Mouse (Mus musculus): ENCODE measurements around the gene Hbs1l. TPM values are rescaled to one million over a fixed set of nuclear protein-coding genes. Genes with fewer than 3 reads are reported as not detected.
"Not testable (repeated sequence)": the region's sequence is repeated elsewhere in the genome, so short reads cannot be mapped to it uniquely, and the experiment has no call there.

Hbs1l gene
- polyA plus RNA-seq, 1 experiment from 2014 or later = 67.3 TPM

DNA sequence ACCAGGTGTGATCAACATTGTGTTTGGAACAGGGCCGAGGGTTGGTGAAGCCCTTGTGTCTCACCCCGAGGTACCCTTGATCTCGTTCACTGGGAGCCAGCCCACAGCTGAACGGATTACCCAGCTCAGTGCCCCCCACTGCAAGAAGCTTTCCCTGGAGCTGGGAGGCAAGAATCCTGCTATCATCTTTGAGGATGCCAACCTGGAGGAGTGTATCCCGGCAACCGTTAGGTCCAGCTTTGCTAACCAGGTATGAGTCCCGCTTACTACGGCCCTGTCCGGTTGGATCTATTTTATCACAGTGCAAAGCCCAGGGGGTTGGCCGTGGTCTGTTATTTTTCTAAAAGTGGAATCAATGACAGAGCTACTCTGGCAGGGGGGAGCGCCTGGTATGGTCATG is 93.3 kb downstream of the Hbs1l start:
- no peak for DNase-seq
- 82% methylated on average over 11 of the region's 11 CpGs for WGBS (ENCODE audit: insufficient replicate concordance)
- no peak for ATAC-seq (ENCODE audit: low read depth)

DNA sequence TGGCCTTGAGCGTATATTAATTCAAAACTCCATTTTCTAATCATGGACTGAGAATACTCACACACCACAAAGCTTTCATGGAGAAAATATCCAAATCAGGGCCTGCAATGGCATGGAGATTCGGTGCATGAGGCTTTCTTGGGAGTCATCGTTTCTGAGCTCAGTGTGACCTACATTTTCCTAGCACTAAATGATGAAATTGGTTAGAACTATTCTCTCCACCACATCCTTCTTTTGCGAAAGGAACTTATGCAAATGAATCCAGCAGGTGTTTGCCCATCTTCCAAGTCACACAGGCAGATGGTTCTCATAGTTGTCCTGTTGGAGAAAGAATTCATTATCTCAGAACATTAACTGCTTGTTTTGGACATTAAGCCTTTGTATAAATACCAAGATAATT is 94.7 kb downstream of the Hbs1l start:
- no peak for DNase-seq
- 70% methylated on average over 4 of the region's 4 CpGs for WGBS (ENCODE audit: insufficient replicate concordance)

More for the DNA sequence above, 93.3 kb downstream of the Hbs1l start:
- H3K9ac ChIP-seq = no peak overlapping the region
- H3K36me3 ChIP-seq = no peaks in the 10 kb centered on the region
- no peak overlapping the region for H3K27ac ChIP-seq
- H3K4me3 ChIP-seq (replicated peaks) = no peak overlapping the region
- H3K27me3 ChIP-seq = no peaks in the 10 kb centered on the region
- H3K4me2 ChIP-seq = no peak overlapping the region
- peaks cover 16% of the 10 kb centered on the region for H3K4me1 ChIP-seq (replicated peaks)
- no peaks in the 10 kb centered on the region for H3K9me3 ChIP-seq (replicated peaks)

GRCm38 (mm10) chr10:21391286-21391685 is 95.5 kb downstream of the Hbs1l start:
- H3K9me3 ChIP-seq (replicated peaks) = no peaks in the 10 kb centered on the region
- 0 out of 2 replicates have a peak, but pooled peaks cover 4% of the 10 kb centered on the region for H3K4me1 ChIP-seq (replicated peaks)
- WGBS (ENCODE audit: insufficient replicate concordance) = 66% methylated on average over 4 of the region's 4 CpGs
- no peaks in the 10 kb centered on the region for H3K27me3 ChIP-seq
- DNase-seq = no peak
- no peaks in the 10 kb centered on the region for H3K36me3 ChIP-seq
- H3K4me2 ChIP-seq = no peak overlapping the region
- H3K9ac ChIP-seq = no peak overlapping the region
- ATAC-seq (ENCODE audit: low read depth) = no peak
- H3K4me3 ChIP-seq (replicated peaks) = no peak overlapping the region
- no peak overlapping the region for H3K27ac ChIP-seq

More for the DNA sequence above, 94.7 kb downstream of the Hbs1l start:
- Histone ChIP-seq H3K4me1 (replicated peaks) (0 out of 2 replicates have a peak, but pooled peaks cover 8% of the 10 kb centered on the region), H3K9me3 (replicated peaks) (no peaks in the 10 kb centered on the region), H3K27me3 (no peaks in the 10 kb centered on the region), H3K36me3 (no peaks in the 10 kb centered on the region), H3K4me3 (replicated peaks) (no peak overlapping the region), H3K9ac (no peak overlapping the region), H3K27ac (no peak overlapping the region), H3K4me2 (no peak overlapping the region)
- no peak for ATAC-seq (ENCODE audit: low read depth)

DNA sequence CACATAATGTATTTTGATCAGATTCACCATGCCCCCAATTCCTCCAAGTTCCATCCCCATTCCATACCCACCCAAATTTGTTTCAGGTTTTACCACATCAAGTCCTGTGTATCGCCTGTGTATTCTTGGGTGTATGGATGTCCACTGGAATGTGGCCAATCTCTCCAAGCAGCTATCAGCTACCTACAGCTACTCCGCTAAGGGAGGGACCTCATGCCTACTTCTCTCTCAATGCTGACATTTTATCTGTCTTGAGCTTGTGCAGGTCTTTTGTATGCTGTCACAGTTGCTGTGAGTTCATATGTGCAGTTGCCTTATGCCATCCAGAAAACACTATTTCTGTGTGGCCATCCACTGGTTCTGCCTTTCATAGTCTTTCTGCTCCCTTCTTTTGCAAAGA is 97.6 kb downstream of the Hbs1l start:
- no peaks in the 10 kb centered on the region for H3K27me3 ChIP-seq
- WGBS (ENCODE audit: insufficient replicate concordance) = 51% methylated on average over 2 of the region's 2 CpGs
- no peak for ATAC-seq (ENCODE audit: low read depth)
- no peak overlapping the region for H3K4me2 ChIP-seq
- DNase-seq = no peak
- H3K27ac ChIP-seq = no peak overlapping the region
- H3K36me3 ChIP-seq = no peaks in the 10 kb centered on the region
- H3K9me3 ChIP-seq (replicated peaks) = no peaks in the 10 kb centered on the region
- H3K4me1 ChIP-seq (replicated peaks) = 0 out of 2 replicates have a peak, but pooled peaks cover 4% of the 10 kb centered on the region
- no peak overlapping the region for H3K9ac ChIP-seq
- no peak overlapping the region for H3K4me3 ChIP-seq (replicated peaks)

DNA sequence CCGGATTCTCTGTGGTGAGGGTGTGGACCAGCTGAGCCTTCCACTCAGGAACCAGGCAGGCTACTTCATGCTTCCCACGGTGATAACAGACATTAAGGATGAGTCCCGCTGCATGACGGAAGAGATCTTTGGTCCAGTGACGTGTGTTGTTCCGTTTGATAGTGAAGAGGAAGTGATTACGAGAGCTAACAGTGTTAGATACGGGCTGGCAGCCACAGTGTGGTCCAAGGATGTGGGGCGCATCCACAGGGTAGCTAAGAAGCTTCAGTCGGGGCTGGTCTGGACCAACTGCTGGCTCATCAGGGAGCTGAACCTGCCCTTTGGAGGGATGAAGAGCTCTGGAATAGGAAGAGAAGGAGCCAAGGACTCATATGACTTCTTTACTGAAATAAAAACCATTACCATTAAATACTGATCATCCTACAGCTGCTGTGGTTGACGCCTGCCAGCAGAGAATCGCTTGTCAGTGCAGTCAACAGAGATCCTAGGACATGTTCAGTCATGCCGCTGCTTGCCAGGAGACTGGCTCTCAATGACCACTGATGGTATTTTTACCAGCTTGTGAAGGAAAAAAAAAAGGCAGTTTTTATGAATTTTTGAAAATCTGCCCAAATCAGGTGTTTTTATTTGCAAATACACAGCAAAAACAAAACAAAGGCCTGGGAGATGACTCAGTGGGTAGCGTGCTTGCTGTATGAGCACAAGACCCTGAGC is 99.8 kb downstream of the Hbs1l start:
- 31% methylated on average over 14 of the region's 14 CpGs for WGBS (ENCODE audit: insufficient replicate concordance)
- no peak overlapping the region for H3K4me3 ChIP-seq (replicated peaks)
- H3K4me1 ChIP-seq (replicated peaks) = 0 out of 2 replicates have a peak, but pooled peaks cover 7% of the 10 kb centered on the region
- DNase-seq (no peak), ATAC-seq (ENCODE audit: low read depth) (no peak)
- no peak overlapping the region for H3K4me2 ChIP-seq
- H3K9ac ChIP-seq = no peak overlapping the region
- H3K9me3 ChIP-seq (replicated peaks) = no peaks in the 10 kb centered on the region
- H3K27ac ChIP-seq = no peak overlapping the region
- no peaks in the 10 kb centered on the region for H3K27me3 ChIP-seq
- no peaks in the 10 kb centered on the region for H3K36me3 ChIP-seq

DNA sequence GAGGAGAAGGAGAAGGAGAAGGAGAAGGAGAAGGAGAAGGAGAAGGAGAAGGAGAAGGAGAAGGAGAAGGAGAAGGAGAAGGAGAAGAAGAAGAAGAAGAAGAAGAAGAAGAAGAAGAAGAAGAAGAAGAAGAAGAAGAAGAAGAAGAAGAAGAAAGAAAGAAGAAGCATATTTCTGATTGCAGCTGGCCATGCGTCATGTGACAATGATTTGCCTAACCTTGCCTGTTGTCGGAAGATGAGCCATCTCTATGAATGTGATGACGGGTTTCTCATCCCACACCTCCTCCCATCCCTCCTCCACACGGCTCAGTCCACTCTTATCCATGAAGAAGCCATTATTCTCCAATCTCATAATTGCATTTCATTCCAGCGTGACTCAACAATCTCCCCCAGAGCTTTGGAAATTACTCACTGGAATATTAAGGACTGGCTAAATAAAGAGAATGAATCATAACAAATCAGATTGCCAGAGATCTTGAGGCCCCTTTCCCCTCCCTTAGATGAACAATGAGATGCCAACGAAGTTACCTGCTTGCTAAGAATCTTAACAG is 103.2 kb downstream of the Hbs1l start:
- H3K4me2 ChIP-seq; H3K4me3 ChIP-seq (replicated peaks); ATAC-seq (ENCODE audit: low read depth); DNase-seq; H3K27me3 ChIP-seq; H3K4me1 ChIP-seq (replicated peaks); H3K27ac ChIP-seq; H3K9me3 ChIP-seq (replicated peaks); H3K36me3 ChIP-seq; H3K9ac ChIP-seq: not testable (repeated sequence)
- 68% methylated on average over 6 of the region's 6 CpGs for WGBS (ENCODE audit: insufficient replicate concordance)

- WGBS (ENCODE audit: insufficient replicate concordance) = 56% methylated on average over 8 of the region's 8 CpGs
- H3K36me3 ChIP-seq = no peaks in the 10 kb centered on the region
Observed at GRCm38 (mm10) chr10:21399622-21400021, 103.8 kb downstream of the Hbs1l start.

GRCm38 (mm10) chr10:21400031-21400430 is 104.3 kb downstream of the Hbs1l start:
- Histone ChIP-seq H3K27ac (no peak overlapping the region), H3K9me3 (replicated peaks) (no peaks in the 10 kb centered on the region), H3K4me3 (replicated peaks) (no peak overlapping the region), H3K4me2 (no peak overlapping the region), H3K9ac (no peak overlapping the region), H3K4me1 (replicated peaks) (0 out of 2 replicates have a peak, but pooled peaks cover 3% of the 10 kb centered on the region), H3K36me3 (no peaks in the 10 kb centered on the region), H3K27me3 (no peaks in the 10 kb centered on the region)
- DNase-seq (no peak), ATAC-seq (ENCODE audit: low read depth) (peak; percentile 43; the same call in 1 of the 2 replicates)
- 16% methylated on average over 7 of the region's 7 CpGs for WGBS (ENCODE audit: insufficient replicate concordance)

More at GRCm38 (mm10) chr10:21399622-21400021, 103.8 kb downstream of the Hbs1l start:
- 0 out of 2 replicates have a peak, but pooled peaks cover 3% of the 10 kb centered on the region for H3K4me1 ChIP-seq (replicated peaks)
- no peak overlapping the region for H3K4me3 ChIP-seq (replicated peaks)
- H3K9ac ChIP-seq = no peak overlapping the region
- H3K27ac ChIP-seq = no peak overlapping the region
- H3K9me3 ChIP-seq (replicated peaks) = no peaks in the 10 kb centered on the region
- H3K4me2 ChIP-seq = no peak overlapping the region
- DNase-seq = no peak
- ATAC-seq (ENCODE audit: low read depth) = no peak
- H3K27me3 ChIP-seq = no peaks in the 10 kb centered on the region

DNA sequence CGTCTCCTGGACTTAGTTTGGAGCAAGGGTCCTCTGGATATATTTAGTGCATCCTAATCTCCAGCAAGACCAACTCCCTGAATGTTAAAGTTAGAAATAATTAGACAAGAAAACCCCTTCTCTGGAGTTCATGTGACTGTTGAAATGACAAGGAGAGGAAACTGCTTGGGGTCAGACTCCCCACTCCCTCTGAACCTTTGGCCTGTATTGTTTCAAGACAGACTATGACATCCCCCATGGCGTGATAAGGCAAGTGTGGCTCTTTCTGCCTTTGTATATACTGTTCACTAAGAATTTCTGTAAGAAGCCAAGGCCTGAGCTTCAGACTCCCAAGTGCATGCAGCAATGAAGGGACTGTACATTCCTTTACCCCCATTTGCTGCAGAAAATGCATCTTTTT is 104.7 kb downstream of the Hbs1l start:
- H3K27ac ChIP-seq = no peak overlapping the region
- H3K4me1 ChIP-seq (replicated peaks) = 0 out of 2 replicates have a peak, but pooled peaks cover 3% of the 10 kb centered on the region
- no peak overlapping the region for H3K4me2 ChIP-seq
- H3K4me3 ChIP-seq (replicated peaks) = no peak overlapping the region
- no peaks in the 10 kb centered on the region for H3K9me3 ChIP-seq (replicated peaks)
- DNase-seq (no peak), ATAC-seq (ENCODE audit: low read depth) (no peak)
- no peaks in the 10 kb centered on the region for H3K27me3 ChIP-seq
- H3K36me3 ChIP-seq = no peaks in the 10 kb centered on the region
- 41% methylated on average over 2 of the region's 2 CpGs for WGBS (ENCODE audit: insufficient replicate concordance)
- H3K9ac ChIP-seq = no peak overlapping the region

DNA sequence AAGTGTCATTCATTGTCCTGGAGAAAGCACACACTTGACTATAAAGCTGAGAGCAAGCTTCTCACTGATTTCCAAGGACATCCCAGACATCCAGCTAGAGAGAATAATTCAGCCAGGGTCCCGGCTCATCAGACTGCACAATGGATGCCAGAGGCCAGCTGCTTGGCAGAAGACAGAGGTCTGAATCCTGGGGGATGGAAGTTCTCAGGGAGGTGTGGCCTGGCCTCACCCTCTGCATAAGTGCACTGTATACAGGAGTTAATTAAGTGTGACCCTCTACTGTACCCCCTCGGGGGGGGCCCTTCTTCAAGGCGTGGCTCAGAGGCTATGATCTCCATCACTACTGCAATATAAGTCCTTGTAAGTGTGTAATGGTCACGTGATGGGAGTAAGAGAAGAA is 105.5 kb downstream of the Hbs1l start:
- H3K36me3 ChIP-seq = no peaks in the 10 kb centered on the region
- no peak overlapping the region for H3K4me3 ChIP-seq (replicated peaks)
- no peaks in the 10 kb centered on the region for H3K27me3 ChIP-seq
- 63% methylated on average over 4 of the region's 4 CpGs for WGBS (ENCODE audit: insufficient replicate concordance)
- H3K4me2 ChIP-seq = no peak overlapping the region
- 0 out of 2 replicates have a peak, but pooled peaks cover 3% of the 10 kb centered on the region for H3K4me1 ChIP-seq (replicated peaks)
- ATAC-seq (ENCODE audit: low read depth) = no peak
- no peak overlapping the region for H3K9ac ChIP-seq
- no peaks in the 10 kb centered on the region for H3K9me3 ChIP-seq (replicated peaks)
- no peak for DNase-seq
- H3K27ac ChIP-seq = no peak overlapping the region

- ATAC-seq (ENCODE audit: low read depth) = no peak
Observed at GRCm38 (mm10) chr10:21404822-21405221, 109.0 kb downstream of the Hbs1l start.

More at GRCm38 (mm10) chr10:21404822-21405221, 109.0 kb downstream of the Hbs1l start:
- 68% methylated on average over 4 of the region's 4 CpGs for WGBS (ENCODE audit: insufficient replicate concordance)
- Histone ChIP-seq H3K9ac (no peak overlapping the region), H3K4me2 (no peak overlapping the region), H3K4me3 (replicated peaks) (no peak overlapping the region), H3K4me1 (replicated peaks) (no peaks in the 10 kb centered on the region), H3K36me3 (no peaks in the 10 kb centered on the region), H3K27me3 (no peaks in the 10 kb centered on the region), H3K9me3 (replicated peaks) (no peaks in the 10 kb centered on the region), H3K27ac (no peak overlapping the region)
- no peak for DNase-seq

Measured in liver, embryonic 13.5 days (tissue).